Mouse (Mus musculus) cortical plate, adult 2 months (tissue): ENCODE results near the gene Zfand3.

Source experiments
- CTCF ChIP-seq: fragments of 200-500 bp; IDR thresholded peaks from 2 replicates; pipeline ENCODE4 v1.5.1; 2011; ENCODE audit warnings: mild to moderate bottlenecking, control low read depth, low read length; ENCODE audit not compliant: insufficient read depth; ENCODE audit errors: extremely low read depth
- POLR2A ChIP-seq: fragments of 200-500 bp; IDR thresholded peaks from 2 replicates; pipeline ENCODE4 v1.6.1; 2011; ENCODE audit warnings: mild to moderate bottlenecking, low read length, control low read depth; ENCODE audit not compliant: insufficient read depth; ENCODE audit errors: extremely low read depth

DNA sequence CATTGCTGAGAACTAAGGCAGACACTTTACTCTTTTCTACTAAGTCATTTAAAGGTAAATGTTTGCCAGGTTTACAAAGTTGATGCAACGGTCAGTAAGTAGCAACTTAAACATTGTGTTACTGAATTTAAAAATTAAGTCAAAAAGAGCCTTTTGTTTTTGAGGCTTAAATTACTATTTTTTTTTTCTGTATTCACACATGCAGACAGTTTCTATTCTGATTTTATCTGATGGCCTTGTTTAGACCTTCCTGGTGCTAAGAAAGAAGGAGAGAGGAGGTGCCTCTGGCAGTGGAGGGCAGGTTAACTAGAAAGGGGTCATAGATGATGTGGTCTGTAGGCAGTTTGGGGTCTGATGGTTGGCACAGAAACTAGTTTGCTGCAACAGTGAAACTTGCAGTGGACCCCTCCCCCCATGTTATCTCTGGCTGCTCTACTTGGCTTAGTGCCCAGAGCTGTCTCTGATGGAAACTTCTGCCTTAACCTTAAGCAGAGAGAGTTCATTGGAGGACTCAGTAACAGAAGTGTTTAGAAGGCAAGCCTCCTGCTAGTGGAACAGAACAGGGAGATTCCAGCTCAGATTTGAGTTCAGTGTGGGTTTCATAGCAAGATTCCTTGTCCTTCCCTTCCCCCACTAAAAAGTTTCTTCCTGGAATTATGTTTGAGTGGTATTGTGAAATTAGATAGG is 23.0 kb downstream of the Zfand3 start:
- TF ChIP-seq CTCF (no peak), POLR2A (no peak)
